Mouse (Mus musculus): ENCODE results near the gene Lss. TPM values are rescaled to one million over a fixed set of nuclear protein-coding genes. Genes with fewer than 3 reads are reported as not detected.

Lss gene
- polyA plus RNA-seq, 1 experiment from 2014 or later = 38.7 TPM

DNA sequence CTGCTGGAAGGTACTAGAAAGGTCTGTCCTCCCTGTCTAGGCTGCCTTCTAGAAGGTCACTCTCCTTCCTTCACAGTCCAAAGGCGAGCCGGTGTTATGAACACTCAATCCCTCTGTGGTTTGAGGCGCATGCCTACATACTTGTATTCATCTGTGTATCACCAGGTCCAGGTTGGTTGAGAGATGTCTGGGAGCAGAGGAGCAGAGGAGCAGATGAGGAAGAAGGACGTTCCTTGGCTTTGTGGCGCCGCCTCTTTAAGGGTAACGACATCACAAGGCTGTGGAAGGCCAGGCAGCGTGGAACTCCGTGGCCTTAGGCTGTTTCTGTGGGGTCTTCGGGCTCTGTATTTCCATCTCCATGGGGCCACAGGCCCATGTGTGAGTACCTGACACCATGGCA is 30.6 kb downstream of the Lss start, which contains the start of gene Spatc1l:
Spatc1l (plus strand) TSS at position 301 of the 400 bp plus-strand sequence.
- 86% methylated on average over 10 of the region's 10 CpGs for WGBS

DNA sequence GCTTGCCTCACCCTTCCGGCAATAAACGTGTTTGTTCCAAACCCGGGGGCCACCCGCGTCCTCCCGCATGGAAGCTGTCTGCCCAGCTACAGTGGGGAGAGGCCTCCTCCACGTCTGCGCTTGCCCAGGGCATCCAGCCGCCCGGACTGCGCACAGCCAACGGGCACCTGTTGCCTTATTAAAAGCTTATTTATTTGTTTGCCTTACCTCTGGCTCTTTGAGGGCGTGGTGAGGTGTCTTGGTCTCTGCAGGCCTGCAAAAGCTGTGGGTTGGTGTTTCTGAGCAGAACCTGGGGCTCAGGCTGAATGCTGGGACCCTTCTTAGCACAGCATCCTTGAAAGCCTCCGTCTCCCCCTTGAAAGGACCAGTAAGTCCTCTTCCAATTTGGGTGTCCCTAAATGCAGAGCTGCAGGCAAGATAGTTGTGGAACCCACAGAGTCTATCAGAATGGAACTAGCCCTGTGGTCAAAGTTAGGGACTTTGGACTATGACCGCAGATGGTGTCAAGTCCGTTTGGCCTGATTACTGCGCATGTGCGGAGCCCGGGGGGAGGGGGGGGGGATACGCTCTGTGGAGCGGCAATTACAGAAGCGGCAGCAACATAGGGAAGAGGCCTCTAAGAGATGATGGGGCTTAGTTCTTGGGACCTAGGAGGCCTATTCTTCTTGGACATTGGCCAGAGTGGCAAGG is 38.8 kb downstream of the Lss start:
- Histone ChIP-seq H3K36me3 (no peaks in the 10 kb centered on the region), H3K9me3 (no peaks in the 10 kb centered on the region), H3K27me3 (no peaks in the 10 kb centered on the region), H3K27ac (no peak overlapping the region), H3K4me3 (replicated peaks) (no peak overlapping the region), H3K4me1 (replicated peaks) (no peaks in the 10 kb centered on the region), H3K4me2 (no peak overlapping the region), H3K9ac (replicated peaks) (no peak overlapping the region)
- WGBS = 85% methylated on average over 22 of the region's 22 CpGs
- no peak for ATAC-seq (ENCODE audit: insufficient number of reproducible peaks, insufficient read depth, low FRiP score, low TSS enrichment, low read depth)

More for the DNA sequence above, 30.6 kb downstream of the Lss start, which contains the start of gene Spatc1l:
- Histone ChIP-seq H3K27me3 (no peaks in the 10 kb centered on the region), H3K36me3 (no peaks in the 10 kb centered on the region), H3K4me1 (replicated peaks) (no peaks in the 10 kb centered on the region), H3K9me3 (no peaks in the 10 kb centered on the region), H3K27ac (no peak within 1 kb of the TSS), H3K9ac (replicated peaks) (no peak within 1 kb of the TSS), H3K4me2 (no peak within 1 kb of the TSS), H3K4me3 (replicated peaks) (no peak within 1 kb of the TSS)
- no peak for ATAC-seq (ENCODE audit: insufficient number of reproducible peaks, insufficient read depth, low FRiP score, low TSS enrichment, low read depth)

- no peak overlapping the region for H3K4me2 ChIP-seq
- H3K36me3 ChIP-seq = no peaks in the 10 kb centered on the region
- 73% methylated on average over 2 of the region's 2 CpGs for WGBS
- H3K4me3 ChIP-seq (replicated peaks) = no peak overlapping the region
- H3K9me3 ChIP-seq = no peaks in the 10 kb centered on the region
- ATAC-seq (ENCODE audit: insufficient number of reproducible peaks, insufficient read depth, low FRiP score, low TSS enrichment, low read depth) = no peak
- H3K4me1 ChIP-seq (replicated peaks) = no peaks in the 10 kb centered on the region
- no peaks in the 10 kb centered on the region for H3K27me3 ChIP-seq
- H3K27ac ChIP-seq = no peak overlapping the region
- H3K9ac ChIP-seq (replicated peaks) = no peak overlapping the region
Observed at GRCm38 (mm10) chr10:76571070-76571469, 39.7 kb downstream of the Lss start.

GRCm38 (mm10) chr10:76572151-76572550 is 40.8 kb downstream of the Lss start:
- WGBS = 82% methylated on average over 3 of the region's 3 CpGs

DNA sequence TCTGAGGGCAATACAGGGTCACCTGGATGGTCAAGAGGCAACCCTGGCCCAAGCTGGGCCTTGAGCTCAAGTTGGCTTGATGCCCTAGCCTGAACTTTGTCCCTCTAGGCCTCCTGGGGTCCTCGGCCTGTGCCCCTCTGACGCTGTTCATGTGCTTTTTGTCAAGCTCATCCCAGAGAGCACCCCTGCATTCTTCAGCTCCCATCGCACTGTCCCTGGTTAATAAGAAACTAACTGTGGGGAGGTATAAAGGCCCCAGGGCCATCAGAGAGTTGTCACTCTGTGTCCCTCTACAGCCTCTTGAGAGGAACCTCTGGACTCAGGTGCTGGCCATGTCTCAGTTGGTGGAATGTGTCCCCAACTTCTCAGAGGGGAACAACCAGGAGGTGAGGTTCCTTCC is 44.0 kb downstream of the Lss start, which contains the start of gene Ftcd:
Ftcd (plus strand) TSS at position 275 of the 400 bp plus-strand sequence.
- 90% methylated on average over 3 of the region's 3 CpGs for WGBS
- no peaks in the 10 kb centered on the region for H3K36me3 ChIP-seq
- H3K27me3 ChIP-seq = no peaks in the 10 kb centered on the region
- H3K4me2 ChIP-seq = no peak within 1 kb of the TSS
- H3K27ac ChIP-seq = no peak within 1 kb of the TSS
- H3K9me3 ChIP-seq = no peaks in the 10 kb centered on the region
- no peak for ATAC-seq (ENCODE audit: insufficient number of reproducible peaks, insufficient read depth, low FRiP score, low TSS enrichment, low read depth)
- no peak within 1 kb of the TSS for H3K4me3 ChIP-seq (replicated peaks)
- H3K4me1 ChIP-seq (replicated peaks) = no peaks in the 10 kb centered on the region
- no peak within 1 kb of the TSS for H3K9ac ChIP-seq (replicated peaks)

More at GRCm38 (mm10) chr10:76572151-76572550, 40.8 kb downstream of the Lss start:
- Histone ChIP-seq H3K4me1 (replicated peaks) (no peaks in the 10 kb centered on the region), H3K36me3 (no peaks in the 10 kb centered on the region), H3K4me2 (no peak overlapping the region), H3K9ac (replicated peaks) (no peak overlapping the region), H3K27ac (no peak overlapping the region), H3K4me3 (replicated peaks) (no peak overlapping the region), H3K9me3 (no peaks in the 10 kb centered on the region), H3K27me3 (no peaks in the 10 kb centered on the region)
- no peak for ATAC-seq (ENCODE audit: insufficient number of reproducible peaks, insufficient read depth, low FRiP score, low TSS enrichment, low read depth)

DNA sequence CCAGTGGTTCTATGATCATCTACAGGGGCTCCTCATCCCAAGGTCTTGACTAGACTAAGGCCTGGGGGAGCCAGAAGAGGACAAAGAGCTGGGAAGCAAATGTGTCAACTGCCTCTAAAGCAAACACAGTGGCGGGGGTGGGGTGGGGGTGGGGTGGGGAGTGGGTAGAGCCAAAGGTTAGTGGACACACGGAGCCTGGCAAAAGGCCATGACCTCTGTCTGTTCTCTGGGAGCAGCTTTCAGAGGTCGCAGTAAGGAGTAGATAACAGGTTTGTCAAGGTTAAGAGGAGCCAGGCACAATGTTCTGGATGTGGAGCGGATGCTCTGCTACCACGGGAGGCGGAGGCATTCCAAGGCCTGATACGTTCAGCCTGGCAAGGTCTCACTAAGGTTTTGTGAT is 45.5 kb downstream of the Lss start:
- Histone ChIP-seq H3K4me3 (replicated peaks) (no peak overlapping the region), H3K9me3 (no peaks in the 10 kb centered on the region), H3K4me1 (replicated peaks) (no peaks in the 10 kb centered on the region), H3K4me2 (no peak overlapping the region), H3K27ac (no peak overlapping the region), H3K27me3 (no peaks in the 10 kb centered on the region), H3K36me3 (no peaks in the 10 kb centered on the region), H3K9ac (replicated peaks) (no peak overlapping the region)
- WGBS = 73% methylated on average over 7 of the region's 7 CpGs
- no peak for ATAC-seq (ENCODE audit: insufficient number of reproducible peaks, insufficient read depth, low FRiP score, low TSS enrichment, low read depth)

GRCm38 (mm10) chr10:76584138-76584537 is 52.8 kb downstream of the Lss start:
- WGBS = 6% methylated on average over 10 of the region's 10 CpGs
- Histone ChIP-seq H3K4me2 (peak overlapping the region; percentile 50), H3K4me3 (replicated peaks) (peak overlapping the region; percentile 23), H3K27ac (no peak overlapping the region), H3K9me3 (no peaks in the 10 kb centered on the region), H3K27me3 (peaks cover 15% of the 10 kb centered on the region), H3K36me3 (no peaks in the 10 kb centered on the region), H3K4me1 (replicated peaks) (no peaks in the 10 kb centered on the region), H3K9ac (replicated peaks) (peak overlapping the region; percentile 37; the same call in 1 of the 2 replicates)
- no peak for ATAC-seq (ENCODE audit: insufficient number of reproducible peaks, insufficient read depth, low FRiP score, low TSS enrichment, low read depth)

- H3K36me3 ChIP-seq = no peaks in the 10 kb centered on the region
- no peak overlapping the region for H3K4me3 ChIP-seq (replicated peaks)
- WGBS = 19% methylated on average over 1 of the region's 1 CpGs
- 0 out of 2 replicates have a peak, but pooled peaks cover 4% of the 10 kb centered on the region for H3K4me1 ChIP-seq (replicated peaks)
- H3K27me3 ChIP-seq = peaks cover 15% of the 10 kb centered on the region
- no peak overlapping the region for H3K4me2 ChIP-seq
- H3K27ac ChIP-seq = no peak overlapping the region
- no peak overlapping the region for H3K9ac ChIP-seq (replicated peaks)
- ATAC-seq (ENCODE audit: insufficient number of reproducible peaks, insufficient read depth, low FRiP score, low TSS enrichment, low read depth) = no peak
- H3K9me3 ChIP-seq = no peaks in the 10 kb centered on the region
Observed at GRCm38 (mm10) chr10:76586190-76586589, 54.8 kb downstream of the Lss start.

GRCm38 (mm10) chr10:76590197-76590596 is 58.8 kb downstream of the Lss start:
- H3K4me1 ChIP-seq (replicated peaks) = 0 out of 2 replicates have a peak, but pooled peaks cover 4% of the 10 kb centered on the region

DNA sequence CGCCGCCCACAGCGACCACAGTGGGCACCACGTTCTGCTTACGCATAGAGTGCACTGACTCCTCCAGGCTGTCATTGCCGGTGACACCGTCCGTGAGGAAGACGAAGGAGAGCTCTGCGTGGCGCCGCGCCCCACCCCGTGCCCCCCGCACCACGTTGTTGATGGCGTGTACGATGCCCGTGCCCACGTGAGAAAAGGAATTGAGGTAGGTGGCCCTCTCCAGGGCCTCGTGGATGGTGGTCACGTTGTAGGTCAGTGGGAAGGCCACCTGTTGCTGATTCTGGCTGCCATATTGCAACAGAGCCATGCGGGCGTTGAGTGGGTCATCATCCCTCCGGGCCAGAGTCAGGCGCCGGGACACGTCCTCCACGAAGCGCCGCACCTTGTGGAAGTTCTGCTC is 65.0 kb downstream of the Lss start:
- no peaks in the 10 kb centered on the region for H3K9me3 ChIP-seq
- no peak for ATAC-seq (ENCODE audit: insufficient number of reproducible peaks, insufficient read depth, low FRiP score, low TSS enrichment, low read depth)
- H3K27ac ChIP-seq = no peak overlapping the region
- 91% methylated on average over 31 of the region's 31 CpGs for WGBS
- H3K9ac ChIP-seq (replicated peaks) = no peak overlapping the region
- 0 out of 2 replicates have a peak, but pooled peaks cover 2% of the 10 kb centered on the region for H3K27me3 ChIP-seq
- H3K4me3 ChIP-seq (replicated peaks) = no peak overlapping the region
- H3K4me2 ChIP-seq = no peak overlapping the region
- no peaks in the 10 kb centered on the region for H3K4me1 ChIP-seq (replicated peaks)
- peaks cover 13% of the 10 kb centered on the region; the same call in 1 of the 2 replicates for H3K36me3 ChIP-seq

More at GRCm38 (mm10) chr10:76590197-76590596, 58.8 kb downstream of the Lss start:
- H3K9ac ChIP-seq (replicated peaks) = no peak overlapping the region
- H3K4me2 ChIP-seq = no peak overlapping the region
- H3K36me3 ChIP-seq = no peaks in the 10 kb centered on the region
- no peak overlapping the region for H3K4me3 ChIP-seq (replicated peaks)
- 0 out of 2 replicates have a peak, but pooled peaks cover 2% of the 10 kb centered on the region for H3K27me3 ChIP-seq
- no peak overlapping the region for H3K27ac ChIP-seq
- no peak for ATAC-seq (ENCODE audit: insufficient number of reproducible peaks, insufficient read depth, low FRiP score, low TSS enrichment, low read depth)
- H3K9me3 ChIP-seq = no peaks in the 10 kb centered on the region
- 49% methylated on average over 11 of the region's 11 CpGs for WGBS

- Histone ChIP-seq H3K4me3 (replicated peaks) (no peak overlapping the region), H3K4me1 (replicated peaks) (no peaks in the 10 kb centered on the region), H3K4me2 (no peak overlapping the region), H3K9me3 (no peaks in the 10 kb centered on the region), H3K27ac (no peak overlapping the region), H3K27me3 (no peaks in the 10 kb centered on the region), H3K9ac (replicated peaks) (no peak overlapping the region), H3K36me3 (peaks cover 67% of the 10 kb centered on the region)
- 74% methylated on average over 3 of the region's 3 CpGs for WGBS
- no peak for ATAC-seq (ENCODE audit: insufficient number of reproducible peaks, insufficient read depth, low FRiP score, low TSS enrichment, low read depth)
Observed at GRCm38 (mm10) chr10:76602690-76603089, 71.3 kb downstream of the Lss start.

Measured in limb, embryonic 12.5 days (tissue).